Mouse (Mus musculus): Measurements from ENCODE around the gene Chmp1a.

- TF ChIP-seq POLR2A (IDR thresholded peaks at IDR 0.05; ENCODE audit: borderline replicate concordance, control insufficient read depth, low read depth, low read length) (no peak), CTCF (IDR thresholded peaks at IDR 0.05; ENCODE audit: control insufficient read depth, insufficient read depth, low read length) (no peak)
These were observed 56.3 kb downstream of the Chmp1a start for GRCm38 (mm10) chr8:123156070-123156773.
